Mouse (Mus musculus): ENCODE results near the gene Fcer1g. TPM values are rescaled to one million over a fixed set of nuclear protein-coding genes. Genes with fewer than 3 reads are reported as not detected.
A peak's percentile ranks its signal among the peaks of the same experiment; 100 is the strongest.

Gene Fcer1g
- polyA plus RNA-seq, 1 experiment from 2014 or later = 12.7 TPM

DNA sequence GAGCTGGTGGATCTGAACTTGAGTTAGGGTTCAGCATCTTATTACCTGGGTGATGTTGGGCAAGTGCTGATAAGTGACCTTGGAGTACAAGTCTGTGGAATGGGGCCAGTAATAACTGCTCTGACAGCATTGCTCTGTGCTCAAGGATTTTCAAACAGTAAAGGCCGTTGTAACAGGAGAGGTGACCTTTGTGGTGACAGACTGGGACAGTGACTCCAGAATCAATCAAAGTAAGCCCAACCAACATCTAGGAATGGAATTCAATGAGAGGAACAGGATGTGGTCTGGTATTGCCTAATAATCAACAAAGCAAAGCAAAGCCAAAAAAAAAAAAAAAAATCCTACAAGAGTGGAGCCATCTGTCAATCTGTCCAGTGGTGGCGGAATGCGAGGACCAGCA, 26.2 kb upstream of the Fcer1g start:
- no peaks in the 10 kb centered on the region for H3K9me3 ChIP-seq (replicated peaks)
- no peak overlapping the region for H3K27ac ChIP-seq (replicated peaks)
- no peaks in the 10 kb centered on the region for H3K27me3 ChIP-seq (ENCODE audit: low read depth, poor library complexity, severe bottlenecking)
- no peak for DNase-seq (ENCODE audit: low spot score)
- H3K4me1 ChIP-seq = peaks cover 21% of the 10 kb centered on the region
- H3K36me3 ChIP-seq = peaks cover 24% of the 10 kb centered on the region
- H3K4me3 ChIP-seq = no peak overlapping the region
- 91% methylated on average over 3 of the region's 3 CpGs for WGBS

DNA sequence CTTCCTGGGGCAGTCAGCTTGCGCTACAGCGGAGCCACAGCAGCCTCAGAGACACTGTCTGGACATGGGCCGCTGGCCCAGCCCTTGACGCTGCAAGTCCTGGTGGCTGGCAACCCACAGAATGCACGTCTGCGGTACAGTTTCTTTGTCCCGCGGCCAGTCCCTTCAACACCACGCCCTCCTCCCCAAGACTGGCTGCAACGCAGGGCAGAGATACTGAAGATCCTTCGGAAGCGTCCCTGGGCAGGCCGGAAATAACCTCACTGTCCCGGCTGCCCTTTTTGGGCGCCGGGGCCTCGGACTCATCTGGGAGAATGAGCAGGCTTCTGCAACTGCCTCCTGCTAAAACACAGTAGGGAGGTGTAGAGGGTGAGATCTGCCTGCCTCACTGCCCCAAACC, 24.8 kb upstream of the Fcer1g start:
- 85% methylated on average over 17 of the region's 17 CpGs for WGBS
- no peaks in the 10 kb centered on the region for H3K27me3 ChIP-seq (ENCODE audit: low read depth, poor library complexity, severe bottlenecking)
- no peak overlapping the region for H3K4me3 ChIP-seq
- no peak for DNase-seq (ENCODE audit: low spot score)
- H3K9me3 ChIP-seq (replicated peaks) = no peaks in the 10 kb centered on the region
- peaks cover 37% of the 10 kb centered on the region for H3K36me3 ChIP-seq
- no peak overlapping the region for H3K27ac ChIP-seq (replicated peaks)
- H3K4me1 ChIP-seq = peaks cover 21% of the 10 kb centered on the region

DNA sequence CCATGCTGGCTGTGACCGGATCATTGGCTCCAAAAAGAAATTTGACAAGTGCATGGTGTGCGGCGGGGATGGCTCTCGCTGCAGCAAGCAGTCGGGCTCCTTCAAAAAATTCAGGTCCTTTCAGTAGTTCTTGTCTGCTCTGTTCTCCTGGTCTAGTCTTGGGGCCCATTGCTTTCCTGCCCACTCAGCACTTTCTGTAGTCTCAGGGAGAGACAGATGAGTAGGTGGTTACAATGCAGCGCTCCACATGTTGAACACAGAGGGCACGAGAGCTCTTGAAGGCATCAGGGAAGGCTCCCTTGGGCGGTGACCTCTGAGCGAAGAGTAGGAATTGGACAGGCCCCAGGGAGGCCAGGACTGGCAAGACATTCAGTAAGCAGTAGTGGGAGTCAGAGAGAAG, 23.6 kb upstream of the Fcer1g start:
- Histone ChIP-seq H3K9me3 (replicated peaks) (no peaks in the 10 kb centered on the region), H3K4me1 (peaks cover 18% of the 10 kb centered on the region), H3K27me3 (ENCODE audit: low read depth, poor library complexity, severe bottlenecking) (no peaks in the 10 kb centered on the region), H3K4me3 (no peak overlapping the region), H3K36me3 (peaks cover 46% of the 10 kb centered on the region), H3K27ac (replicated peaks) (no peak overlapping the region)
- 90% methylated on average over 9 of the region's 9 CpGs for WGBS
- DNase-seq (ENCODE audit: low spot score) = no peak

DNA sequence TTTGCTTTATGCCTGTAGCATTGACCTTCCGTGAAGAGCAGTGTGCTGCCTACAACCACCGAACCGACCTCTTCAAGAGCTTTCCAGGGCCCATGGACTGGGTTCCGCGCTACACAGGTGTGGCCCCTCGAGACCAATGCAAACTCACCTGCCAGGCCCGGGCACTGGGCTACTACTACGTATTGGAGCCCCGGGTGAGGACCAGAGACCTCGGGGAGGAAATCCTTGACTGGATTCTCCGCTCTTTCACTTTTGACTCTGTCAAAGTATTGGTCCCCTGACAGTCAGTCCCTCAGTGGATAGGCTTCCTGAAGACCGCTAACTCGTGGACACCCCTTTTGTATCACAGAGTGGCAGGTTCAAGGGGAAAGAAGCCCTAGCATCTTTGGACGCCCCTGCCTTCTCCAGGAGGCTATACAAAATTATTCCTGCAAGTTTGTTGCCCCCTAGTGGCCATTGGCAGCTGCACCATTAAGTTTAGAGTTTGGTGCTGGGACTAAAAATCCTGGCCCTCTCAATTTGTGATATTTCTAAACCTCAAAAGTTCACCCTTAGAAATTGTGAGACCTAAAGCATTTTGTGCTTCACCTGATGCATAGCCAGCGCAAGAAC, 22.9 kb upstream of the Fcer1g start:
- peak; percentile 69 for DNase-seq (ENCODE audit: low spot score)
- H3K36me3 ChIP-seq = peaks cover 47% of the 10 kb centered on the region
- peak overlapping the region; percentile 11; the same call in 1 of the 2 replicates for H3K4me3 ChIP-seq
- no peaks in the 10 kb centered on the region for H3K27me3 ChIP-seq (ENCODE audit: low read depth, poor library complexity, severe bottlenecking)
- H3K27ac ChIP-seq (replicated peaks) = peak overlapping the region; percentile 6; the same call in 1 of the 2 replicates
- 66% methylated on average over 15 of the region's 15 CpGs for WGBS
- H3K4me1 ChIP-seq = peaks cover 18% of the 10 kb centered on the region
- H3K9me3 ChIP-seq (replicated peaks) = no peaks in the 10 kb centered on the region

GRCm38 (mm10) chr1:171256095-171256818, 22.1 kb upstream of the Fcer1g start:
- 88% methylated on average over 24 of the region's 24 CpGs for WGBS
- no peak overlapping the region for H3K4me3 ChIP-seq
- H3K27ac ChIP-seq (replicated peaks) = peak overlapping the region; percentile 6; the same call in 1 of the 2 replicates
- no peak for DNase-seq (ENCODE audit: low spot score)
- H3K27me3 ChIP-seq (ENCODE audit: low read depth, poor library complexity, severe bottlenecking) = no peaks in the 10 kb centered on the region
- no peaks in the 10 kb centered on the region for H3K9me3 ChIP-seq (replicated peaks)
- H3K36me3 ChIP-seq = peaks cover 47% of the 10 kb centered on the region
- H3K4me1 ChIP-seq = peaks cover 24% of the 10 kb centered on the region

- Histone ChIP-seq H3K9me3 (replicated peaks) (no peaks in the 10 kb centered on the region), H3K27ac (replicated peaks) (peak overlapping the region; percentile 86), H3K4me3 (peak overlapping the region; percentile 53), H3K4me1 (peaks cover 59% of the 10 kb centered on the region), H3K27me3 (ENCODE audit: low read depth, poor library complexity, severe bottlenecking) (peaks cover 4% of the 10 kb centered on the region; the same call in 1 of the 2 replicates), H3K36me3 (peaks cover 31% of the 10 kb centered on the region)
- WGBS = 46% methylated on average over 17 of the region's 17 CpGs
- DNase-seq (ENCODE audit: low spot score) = no peak
Observed at GRCm38 (mm10) chr1:171252415-171252814, 18.2 kb upstream of the Fcer1g start.

DNA sequence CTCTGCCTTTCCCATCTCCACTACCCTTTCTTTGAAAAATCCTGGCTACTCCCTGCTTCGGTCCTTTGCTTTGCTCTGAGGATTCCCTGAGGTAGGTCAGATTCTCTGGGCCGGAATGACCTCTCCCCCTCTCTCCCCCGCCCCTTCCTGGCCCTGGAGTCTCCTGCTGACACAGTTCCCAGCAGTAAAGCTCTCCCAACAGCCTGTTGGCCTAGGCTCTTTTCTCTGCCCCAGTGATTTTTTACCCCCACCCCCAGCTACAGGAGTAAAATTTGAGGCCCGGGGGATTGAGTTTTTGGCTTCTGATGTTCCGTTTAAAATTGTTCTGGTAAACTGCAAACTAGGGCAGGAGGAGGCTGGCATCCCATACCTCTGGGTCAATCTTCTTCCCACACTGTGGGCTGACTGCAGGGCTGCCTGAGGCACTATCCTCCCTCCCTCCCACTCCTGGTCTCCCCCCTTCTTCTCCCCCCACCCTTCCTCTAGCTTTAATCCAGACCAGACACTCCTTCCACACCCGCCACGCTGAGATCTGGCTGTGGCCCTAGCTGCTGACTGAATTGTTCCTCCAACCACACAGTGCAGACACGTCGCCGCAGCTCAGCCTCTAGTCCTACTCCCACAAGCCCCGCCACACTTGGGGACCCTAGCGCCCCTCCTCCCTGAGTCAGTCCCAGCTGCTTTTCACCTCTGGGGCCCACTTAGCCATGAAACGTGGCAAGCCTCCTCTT, 17.6 kb upstream of the Fcer1g start:
- 1% methylated on average over 13 of the region's 13 CpGs for WGBS
- peak; percentile 68 for DNase-seq (ENCODE audit: low spot score)
- Histone ChIP-seq H3K27me3 (ENCODE audit: low read depth, poor library complexity, severe bottlenecking) (peaks cover 4% of the 10 kb centered on the region; the same call in 1 of the 2 replicates), H3K4me3 (peak overlapping the region; percentile 53), H3K4me1 (peaks cover 63% of the 10 kb centered on the region), H3K36me3 (peaks cover 30% of the 10 kb centered on the region), H3K27ac (replicated peaks) (peak overlapping the region; percentile 86), H3K9me3 (replicated peaks) (no peaks in the 10 kb centered on the region)

DNA sequence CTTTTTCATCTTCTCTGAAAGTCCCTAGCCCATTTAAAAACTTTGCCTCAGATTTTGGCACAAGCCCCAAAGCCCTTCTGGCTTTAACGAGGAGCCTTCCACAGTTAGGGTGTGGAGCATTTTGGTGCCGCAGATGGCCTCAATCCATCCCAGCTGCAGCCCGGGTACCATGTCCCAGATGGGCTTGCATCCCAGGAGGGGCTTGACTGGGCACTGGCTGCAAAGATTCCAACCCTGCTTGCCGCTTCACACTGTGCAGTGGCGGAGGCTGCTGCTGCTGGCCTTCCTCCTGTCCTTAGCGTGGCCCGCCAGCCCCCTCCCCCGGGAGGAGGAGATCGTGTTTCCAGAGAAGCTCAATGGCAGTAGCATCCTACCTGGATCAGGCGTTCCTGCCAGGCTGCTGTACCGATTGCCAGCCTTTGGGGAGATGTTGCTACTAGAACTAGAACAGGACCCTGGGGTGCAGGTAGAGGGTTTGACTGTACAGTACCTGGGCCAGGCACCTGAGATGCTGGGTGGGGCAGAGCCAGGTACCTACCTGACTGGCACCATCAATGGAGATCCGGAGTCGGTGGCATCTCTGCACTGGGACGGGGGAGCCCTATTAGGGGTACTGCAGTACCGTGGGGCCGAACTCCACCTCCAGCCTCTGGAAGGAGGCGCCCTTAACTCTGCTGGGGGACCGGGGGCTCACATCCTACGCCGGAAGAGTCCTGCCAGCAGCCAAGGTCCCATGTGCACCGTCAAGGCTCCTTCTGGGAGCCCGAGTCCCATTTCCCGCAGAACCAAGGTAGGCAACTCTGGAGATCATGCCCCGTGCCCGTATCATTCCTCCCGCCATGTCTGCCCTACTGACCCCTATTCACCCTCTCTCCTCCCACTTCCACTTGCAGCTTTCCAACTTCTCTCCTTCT, 16.8 kb upstream of the Fcer1g start, which contains the start of gene Ndufs2:
Ndufs2 (minus strand) TSS at position 709 of the 914 bp plus-strand sequence.
- Histone ChIP-seq H3K9me3 (replicated peaks) (no peaks in the 10 kb centered on the region), H3K36me3 (peaks cover 23% of the 10 kb centered on the region), H3K27ac (replicated peaks) (peak within 1 kb of the TSS; percentile 86), H3K4me1 (peaks cover 69% of the 10 kb centered on the region), H3K4me3 (peak within 1 kb of the TSS; percentile 53), H3K27me3 (ENCODE audit: low read depth, poor library complexity, severe bottlenecking) (peaks cover 4% of the 10 kb centered on the region; the same call in 1 of the 2 replicates)
- peak; percentile 46 for DNase-seq (ENCODE audit: low spot score)
- 10% methylated on average over 26 of the region's 26 CpGs for WGBS

GRCm38 (mm10) chr1:171249913-171250600, 15.9 kb upstream of the Fcer1g start, which contains the start of gene Adamts4:
Gene Adamts4, plus strand, starts transcription at chr1:171250421.
- Histone ChIP-seq H3K36me3 (peaks cover 29% of the 10 kb centered on the region), H3K4me3 (peak within 1 kb of the TSS; percentile 53), H3K9me3 (replicated peaks) (no peaks in the 10 kb centered on the region), H3K4me1 (peaks cover 75% of the 10 kb centered on the region), H3K27me3 (ENCODE audit: low read depth, poor library complexity, severe bottlenecking) (peaks cover 4% of the 10 kb centered on the region; the same call in 1 of the 2 replicates), H3K27ac (replicated peaks) (peak within 1 kb of the TSS; percentile 86)
- peak; percentile 64 for DNase-seq (ENCODE audit: low spot score)
- WGBS = 15% methylated on average over 5 of the region's 5 CpGs

DNA sequence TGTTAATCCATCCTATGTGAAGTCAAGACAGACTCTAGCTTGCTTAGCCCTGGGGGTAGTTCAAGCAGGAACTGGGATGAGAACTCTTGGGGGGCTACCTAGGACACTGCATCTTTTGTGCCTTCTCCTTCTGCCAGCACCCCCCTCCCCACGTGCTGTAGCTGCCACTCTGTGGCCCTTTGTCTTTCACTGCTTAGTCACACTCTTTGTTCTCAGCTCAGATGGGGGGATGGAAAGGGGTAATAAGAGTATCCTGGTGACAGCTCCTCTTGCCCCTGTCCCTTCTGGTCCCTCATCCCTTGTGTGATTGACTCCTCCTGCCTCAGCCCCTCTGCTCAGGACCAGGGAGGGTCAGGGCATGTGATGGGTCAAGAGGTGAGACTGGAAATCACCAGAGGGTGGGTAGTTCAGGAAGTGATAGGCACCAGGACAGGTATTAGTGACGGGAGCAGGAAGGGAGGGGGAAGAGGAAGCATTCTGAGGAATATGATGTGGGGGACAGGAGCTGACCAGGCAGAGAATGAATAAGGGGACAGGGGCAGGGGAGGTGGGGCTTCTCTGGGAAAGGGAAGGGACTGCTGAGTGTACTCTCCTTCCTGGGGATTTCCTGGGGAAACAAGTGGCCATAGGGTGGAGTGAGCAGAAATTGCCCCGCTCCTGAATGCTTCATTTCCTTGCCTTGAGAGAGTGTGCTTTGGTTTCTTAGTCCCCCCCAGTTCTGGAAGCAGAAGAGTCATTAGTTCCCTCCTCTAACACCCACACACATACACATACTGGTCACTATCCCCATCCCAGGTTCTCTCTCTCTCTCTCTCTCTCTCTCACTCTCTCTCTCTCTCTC, 14.4 kb upstream of the Fcer1g start:
- H3K4me3 ChIP-seq = peak overlapping the region; percentile 88
- H3K4me1 ChIP-seq = peaks cover 75% of the 10 kb centered on the region
- no peaks in the 10 kb centered on the region for H3K9me3 ChIP-seq (replicated peaks)
- H3K36me3 ChIP-seq = peaks cover 27% of the 10 kb centered on the region
- DNase-seq (ENCODE audit: low spot score) = no peak
- peak overlapping the region; percentile 95 for H3K27ac ChIP-seq (replicated peaks)
- 39% methylated on average over 3 of the region's 3 CpGs for WGBS
- peaks cover 4% of the 10 kb centered on the region; the same call in 1 of the 2 replicates for H3K27me3 ChIP-seq (ENCODE audit: low read depth, poor library complexity, severe bottlenecking)

GRCm38 (mm10) chr1:171247916-171248315, 13.8 kb upstream of the Fcer1g start:
- Histone ChIP-seq H3K27me3 (ENCODE audit: low read depth, poor library complexity, severe bottlenecking) (peaks cover 4% of the 10 kb centered on the region; the same call in 1 of the 2 replicates), H3K9me3 (replicated peaks) (no peaks in the 10 kb centered on the region), H3K4me3 (peak overlapping the region; percentile 88), H3K36me3 (peaks cover 28% of the 10 kb centered on the region), H3K27ac (replicated peaks) (peak overlapping the region; percentile 95), H3K4me1 (peaks cover 70% of the 10 kb centered on the region)
- 31% methylated on average over 4 of the region's 4 CpGs for WGBS
- no peak for DNase-seq (ENCODE audit: low spot score)
